In genomic region chr11:120226421-120227280, GRCm38 (mm10) we compare ENCODE assay signal across 8 mouse cellular contexts. TPM values are rescaled to one million over a fixed set of nuclear protein-coding genes. Genes with fewer than 3 reads are reported as not detected.
DNase-seq lines count a peak whose midpoint lies in the region; ATAC-seq and TF ChIP-seq lines count a peak whose summit lies in the region.
"Had no signal": no experiment of that assay in that cellular context is flagged by ENCODE, and none has a peak within 500 bp of the region (broad histone marks: within the 10 kb centered on the region; RNA-seq: fewer than 3 reads in every experiment).

No protein-coding gene starts in this region.

- no peak for TF ChIP-seq POLR2A in kidney, adult 2 months (IDR thresholded peaks at IDR 0.05; ENCODE audit: low read depth, low read length)

- no peak for TF ChIP-seq CTCF in kidney, postnatal 0 days (IDR thresholded peaks at IDR 0.05; ENCODE audit: low read depth)
- TF ChIP-seq CTCF in kidney, adult 2 months (conservative IDR thresholded peaks at IDR 0.05; ENCODE audit: insufficient read depth, insufficient read length, low read depth, low read length) = no peak

- no peak for ATAC-seq in kidney, postnatal 0 days (replicated peaks; ENCODE audit: low FRiP score, low read depth)
- no peak for ATAC-seq in forebrain, embryonic 12.5 days (ENCODE audit: low FRiP score)
- ATAC-seq in hindbrain, embryonic 11.5 days (ENCODE audit: low FRiP score) = no peak
- ATAC-seq in midbrain, embryonic 15.5 days (replicated peaks) = no peak
- ATAC-seq in megakaryocyte progenitor cell, adult 5-6 weeks (replicated peaks; ENCODE audit: poor library complexity) = no peak
- ATAC-seq: Patski had no signal

- H3K4me1 ChIP-seq in kidney, postnatal 0 days (replicated peaks; ENCODE audit: insufficient read depth, low read length) = peaks cover 58% of the 10 kb centered on the region
- peaks cover 32% of the 10 kb centered on the region for H3K4me1 ChIP-seq in kidney, adult 2 months (ENCODE audit: control insufficient read depth, insufficient read depth, low read length)
- H3K4me1 ChIP-seq in forebrain, embryonic 12.5 days = peaks cover 77% of the 10 kb centered on the region
- H3K4me1 ChIP-seq in hindbrain, embryonic 11.5 days (replicated peaks; ENCODE audit: control insufficient read depth, insufficient read depth, low read length) = peaks cover 52% of the 10 kb centered on the region
- peaks cover 68% of the 10 kb centered on the region for H3K4me1 ChIP-seq in midbrain, embryonic 15.5 days

- H3K36me3 ChIP-seq in kidney, postnatal 0 days (ENCODE audit: insufficient read depth, low read length) = no peaks in the 10 kb centered on the region
- no peaks in the 10 kb centered on the region for H3K36me3 ChIP-seq in kidney, adult 2 months (ENCODE audit: control insufficient read depth, insufficient read depth, low read length)
- 0 out of 2 replicates have a peak, but pooled peaks cover 4% of the 10 kb centered on the region for H3K36me3 ChIP-seq in forebrain, embryonic 12.5 days (replicated peaks)
- no peaks in the 10 kb centered on the region for H3K36me3 ChIP-seq in hindbrain, embryonic 11.5 days (ENCODE audit: control insufficient read depth, insufficient read depth, low read length)
- no peaks in the 10 kb centered on the region for H3K36me3 ChIP-seq in midbrain, embryonic 15.5 days (replicated peaks)

- H3K9ac ChIP-seq in kidney, postnatal 0 days (ENCODE audit: low read depth, low read length) = peak overlapping the region; percentile 36; the same call in 1 of the 2 replicates
- 0 out of 2 replicates have a peak overlapping the region, but pooled peaks have one; percentile 99 for H3K9ac ChIP-seq in forebrain, embryonic 12.5 days
- H3K9ac ChIP-seq in hindbrain, embryonic 11.5 days (ENCODE audit: low read depth, low read length) = peak overlapping the region; percentile 21; the same call in 1 of the 2 replicates
- H3K9ac ChIP-seq in midbrain, embryonic 15.5 days = 0 out of 2 replicates have a peak overlapping the region, but pooled peaks have one; percentile 3

- DNase-seq in kidney, postnatal 0 days (ENCODE audit: low spot score) = peak; percentile 3
- no peak for DNase-seq in kidney, adult 2 months
- peak; percentile 30 for DNase-seq in hindbrain, embryonic 11.5 days (ENCODE audit: low spot score)
- DNase-seq in spleen, postnatal 10 days (ENCODE audit: low spot score in 2 of 2) = no peak

- peak overlapping the region; percentile 80 for H3K27ac ChIP-seq in kidney, postnatal 0 days
- H3K27ac ChIP-seq in kidney, adult 2 months (ENCODE audit: insufficient read depth, low read depth, low read length) = no peak overlapping the region
- peak overlapping the region; percentile 33; the same call in 1 of the 2 replicates for H3K27ac ChIP-seq in forebrain, embryonic 12.5 days
- peak overlapping the region; percentile 81 for H3K27ac ChIP-seq in hindbrain, embryonic 11.5 days (ENCODE audit: low read depth, low read length)
- peak overlapping the region; percentile 55 for H3K27ac ChIP-seq in midbrain, embryonic 15.5 days

- H3K9me3 ChIP-seq in kidney, postnatal 0 days (replicated peaks; ENCODE audit: low read length) = no peaks in the 10 kb centered on the region
- H3K9me3 ChIP-seq in forebrain, embryonic 12.5 days = no peaks in the 10 kb centered on the region
- H3K9me3 ChIP-seq in hindbrain, embryonic 11.5 days (ENCODE audit: control insufficient read depth, low read length) = no peaks in the 10 kb centered on the region
- no peaks in the 10 kb centered on the region for H3K9me3 ChIP-seq in midbrain, embryonic 15.5 days

- H3K4me3 ChIP-seq in kidney, postnatal 0 days (replicated peaks; ENCODE audit: low read depth, low read length) = no peak overlapping the region
- H3K4me3 ChIP-seq in kidney, adult 2 months (ENCODE audit: insufficient read depth, low read depth, low read length) = no peak overlapping the region
- no peak overlapping the region for H3K4me3 ChIP-seq in forebrain, embryonic 12.5 days (replicated peaks)
- H3K4me3 ChIP-seq in hindbrain, embryonic 11.5 days (ENCODE audit: low read depth, low read length) = no peak overlapping the region
- no peak overlapping the region for H3K4me3 ChIP-seq in midbrain, embryonic 15.5 days

- no peak overlapping the region; the same call in 1 of the 2 replicates for H3K4me2 ChIP-seq in kidney, postnatal 0 days (ENCODE audit: low read length)
- H3K4me2 ChIP-seq in forebrain, embryonic 12.5 days = peak overlapping the region; percentile 54
- 0 out of 2 replicates have a peak overlapping the region, but pooled peaks have one; percentile 0 for H3K4me2 ChIP-seq in hindbrain, embryonic 11.5 days (replicated peaks; ENCODE audit: low read depth, low read length)
- no peak overlapping the region; the same call in 1 of the 2 replicates for H3K4me2 ChIP-seq in midbrain, embryonic 15.5 days

- H3K27me3 ChIP-seq in kidney, postnatal 0 days (ENCODE audit: insufficient read depth, low read length) = no peaks in the 10 kb centered on the region
- H3K27me3 ChIP-seq in kidney, adult 2 months (replicated peaks; ENCODE audit: control insufficient read depth, insufficient read depth, low read length) = no peaks in the 10 kb centered on the region
- peaks cover 13% of the 10 kb centered on the region for H3K27me3 ChIP-seq in forebrain, embryonic 12.5 days
- no peaks in the 10 kb centered on the region for H3K27me3 ChIP-seq in hindbrain, embryonic 11.5 days (ENCODE audit: control insufficient read depth, insufficient read depth, low read length)
- no peaks in the 10 kb centered on the region for H3K27me3 ChIP-seq in midbrain, embryonic 15.5 days (replicated peaks)
- H3K27me3 ChIP-seq: Patski had no signal

- WGBS in kidney, postnatal 0 days = 55% methylated on average over 12 of the region's 12 CpGs
- WGBS in kidney, adult 2 months = 81% methylated on average over 12 of the region's 12 CpGs
- WGBS in forebrain, embryonic 12.5 days = 56% methylated on average over 12 of the region's 12 CpGs
- WGBS in hindbrain, embryonic 11.5 days = 56% methylated on average over 12 of the region's 12 CpGs
- 46% methylated on average over 12 of the region's 12 CpGs for WGBS in midbrain, embryonic 15.5 days

RNA-seq across cellular contexts. Expression of gene Bahcc1, which starts 6.1 kb away (rescaled TPM):
- polyA plus RNA-seq in kidney, postnatal 0 days (2015; fragmentation: Nextera tagmentation; extraction: Ambion mirVana) = 8.2 and 8.6 TPM in 2 replicates
- polyA plus RNA-seq in kidney, adult 2 months (2012; rRNA removed) = 8.0 and 9.2 TPM in 2 replicates
- polyA plus RNA-seq in forebrain, embryonic 12.5 days (2016; fragmentation: Nextera tagmentation; extraction: Ambion mirVana) = 23.5 and 24.0 TPM in 2 replicates
- polyA plus RNA-seq in hindbrain, embryonic 11.5 days (2014; fragmentation: Nextera tagmentation; extraction: Ambion mirVana) = 18.1 and 23.1 TPM in 2 replicates
- 16.2 and 16.7 TPM in 2 replicates for polyA plus RNA-seq in midbrain, embryonic 15.5 days (2015; fragmentation: Nextera tagmentation; extraction: Ambion mirVana)
- total RNA-seq in megakaryocyte progenitor cell, adult 5-6 weeks (2015) = 12.1 and 17.2 TPM in 2 replicates
- 3.9 and 5.4 TPM in 2 replicates for total RNA-seq in megakaryocyte progenitor cell, adult 5-6 weeks (2017)

Comparison
In these comparisons a context has a peak if more than half of its experiments do, and no peak if none do; other contexts are left out.
1. DNase-seq: peak in kidney, postnatal 0 days (single experiment) and hindbrain, embryonic 11.5 days (single experiment); none in kidney, adult 2 months (single experiment) and spleen, postnatal 10 days (0 of 2).
2. H3K4me2 ChIP-seq: peak in forebrain, embryonic 12.5 days (single experiment) and hindbrain, embryonic 11.5 days (single experiment); none in kidney, postnatal 0 days (single experiment) and midbrain, embryonic 15.5 days (single experiment).
3. H3K9ac ChIP-seq: peak in every context shown above with its lines; median percentile 99 in forebrain, embryonic 12.5 days; 36 in kidney, postnatal 0 days; 21 in hindbrain, embryonic 11.5 days; 3 in midbrain, embryonic 15.5 days.